Mouse (Mus musculus) kidney, embryonic 14.5 days (tissue): Measurements from ENCODE around the gene Fap. TPM values are rescaled to one million over a fixed set of nuclear protein-coding genes. Genes with fewer than 3 reads are reported as not detected.
A peak's percentile ranks its signal among the peaks of the same experiment; 100 is the strongest.

Experiments used
- ATAC-seq: fragments of 200-750 bp; cut with Nextera tagmentation; 2 replicates; pipeline ENCODE4 v1.8.0; 2017; ENCODE audit warnings: moderate number of reproducible peaks, mild to moderate bottlenecking, moderate TSS enrichment, moderate library complexity; ENCODE audit not compliant: low FRiP score, low TSS enrichment
- H3K27ac ChIP-seq: fragments of 300-500 bp; sonication (generic); 2 replicates; pipeline ENCODE4 v1.5.1; 2014; ENCODE audit warnings: low read depth, mild to moderate bottlenecking, low read length, moderate library complexity, mixed read lengths
- H3K27me3 ChIP-seq: fragments of 300-500 bp; sonication (generic); 2 replicates; pipeline ENCODE4 v1.6.1; 2014; ENCODE audit warnings: mild to moderate bottlenecking, low read length; ENCODE audit not compliant: control insufficient read depth, insufficient read depth
- H3K36me3 ChIP-seq: fragments of 300-500 bp; sonication (generic); 2 replicates; pipeline ENCODE4 v1.6.1; 2014; ENCODE audit warnings: low read length, mixed read lengths; ENCODE audit not compliant: control insufficient read depth, insufficient read depth
- H3K4me1 ChIP-seq: fragments of 300-500 bp; sonication (generic); 2 replicates; pipeline ENCODE4 v1.6.1; 2014; ENCODE audit warnings: low read length, mixed read lengths; ENCODE audit not compliant: control insufficient read depth, insufficient read depth
- H3K4me2 ChIP-seq: fragments of 300-500 bp; sonication (generic); replicated peaks from 2 replicates; pipeline ENCODE4 v1.6.1; 2014; ENCODE audit warnings: low read depth, mild to moderate bottlenecking, low read length
- H3K4me3 ChIP-seq: fragments of 300-500 bp; sonication (generic); 2 replicates; pipeline ENCODE4 v1.5.1; 2014; ENCODE audit warnings: mild to moderate bottlenecking, low read length
- H3K9ac ChIP-seq: fragments of 300-500 bp; sonication (generic); 2 replicates; pipeline ENCODE4 v1.6.1; 2014; ENCODE audit warnings: low read depth, mild to moderate bottlenecking, low read length, moderate library complexity
- H3K9me3 ChIP-seq: fragments of 300-500 bp; sonication (generic); 2 replicates; pipeline ENCODE4 v1.6.1; 2016; ENCODE audit warnings: low read length; ENCODE audit not compliant: control insufficient read depth
- WGBS: fragments of 180-500 bp; shearing (Covaris S2); extraction: QIAGEN DNeasy Blood & Tissue Kit; methylation state at CpG from one replicate; pipeline ENCODE4 v1.1.7; 2014; 5-methylcytosine and 5-hydroxymethylcytosine counted together
- polyA plus RNA-seq: library from polyadenylated mRNA; unstranded; fragments of >200 nt; fragmentation: Nextera tagmentation; extraction: Ambion mirVana; gene quantifications from 2 replicates; pipeline ENCODE4 v1.2.1, GENCODE M21; 2014

Gene Fap
- polyA plus RNA-seq, 1 experiment from 2014 or later = 4.8 TPM

- no peaks in the 10 kb centered on the region for H3K4me1 ChIP-seq
- 86% methylated on average over 3 of the region's 3 CpGs for WGBS
- no peak overlapping the region for H3K4me3 ChIP-seq
- no peaks in the 10 kb centered on the region for H3K27me3 ChIP-seq
- H3K9me3 ChIP-seq = no peaks in the 10 kb centered on the region
- no peaks in the 10 kb centered on the region for H3K36me3 ChIP-seq
- no peak overlapping the region for H3K27ac ChIP-seq
- ATAC-seq = no peak
- H3K4me2 ChIP-seq = no peak overlapping the region
- no peak overlapping the region for H3K9ac ChIP-seq
Measured at GRCm38 (mm10) chr2:62591555-62591954, 17.7 kb upstream of the Fap start.

GRCm38 (mm10) chr2:62589333-62589732 is 15.5 kb upstream of the Fap start:
- H3K4me1 ChIP-seq = no peaks in the 10 kb centered on the region
- no peak for ATAC-seq
- H3K27me3 ChIP-seq = no peaks in the 10 kb centered on the region
- no peak overlapping the region for H3K27ac ChIP-seq
- no peak overlapping the region for H3K9ac ChIP-seq
- 61% methylated on average over 4 of the region's 4 CpGs for WGBS
- H3K4me2 ChIP-seq = no peak overlapping the region
- no peaks in the 10 kb centered on the region for H3K9me3 ChIP-seq
- H3K36me3 ChIP-seq = no peaks in the 10 kb centered on the region
- no peak overlapping the region for H3K4me3 ChIP-seq

- H3K9ac ChIP-seq = no peak overlapping the region
- no peaks in the 10 kb centered on the region for H3K4me1 ChIP-seq
- ATAC-seq = no peak
- no peaks in the 10 kb centered on the region for H3K27me3 ChIP-seq
- H3K27ac ChIP-seq = no peak overlapping the region
- WGBS = 89% methylated on average over 5 of the region's 5 CpGs
- H3K9me3 ChIP-seq = no peaks in the 10 kb centered on the region
- H3K4me2 ChIP-seq = no peak overlapping the region
- no peak overlapping the region for H3K4me3 ChIP-seq
- no peaks in the 10 kb centered on the region for H3K36me3 ChIP-seq
Measured at GRCm38 (mm10) chr2:62585769-62586168, 11.9 kb upstream of the Fap start.

- 66% methylated on average over 3 of the region's 3 CpGs for WGBS
- no peaks in the 10 kb centered on the region for H3K4me1 ChIP-seq
- no peaks in the 10 kb centered on the region for H3K9me3 ChIP-seq
- no peaks in the 10 kb centered on the region for H3K36me3 ChIP-seq
- H3K4me2 ChIP-seq = no peak overlapping the region
- H3K4me3 ChIP-seq = no peak overlapping the region
- H3K27ac ChIP-seq = no peak overlapping the region
- H3K9ac ChIP-seq = no peak overlapping the region
- no peaks in the 10 kb centered on the region for H3K27me3 ChIP-seq
- no peak for ATAC-seq
Measured at GRCm38 (mm10) chr2:62574962-62575361, 1.1 kb upstream of the Fap start.

GRCm38 (mm10) chr2:62574250-62574649 is 375 bp upstream of the Fap start:
- H3K36me3 ChIP-seq = no peaks in the 10 kb centered on the region
- no peaks in the 10 kb centered on the region for H3K4me1 ChIP-seq
- no peaks in the 10 kb centered on the region for H3K27me3 ChIP-seq
- no peak overlapping the region for H3K9ac ChIP-seq
- H3K27ac ChIP-seq = no peak overlapping the region
- WGBS = 78% methylated on average over 7 of the region's 7 CpGs
- H3K4me3 ChIP-seq = no peak overlapping the region
- H3K4me2 ChIP-seq = no peak overlapping the region
- H3K9me3 ChIP-seq = no peaks in the 10 kb centered on the region
- ATAC-seq = no peak

- H3K4me2 ChIP-seq = peak overlapping the region; percentile 24
- H3K27me3 ChIP-seq = no peaks in the 10 kb centered on the region
- ATAC-seq = no peak
- peak overlapping the region; percentile 22; the same call in 1 of the 2 replicates for H3K4me3 ChIP-seq
- 0 out of 2 replicates have a peak overlapping the region, but pooled peaks have one; percentile 7 for H3K9ac ChIP-seq
- H3K27ac ChIP-seq = peak overlapping the region; percentile 24; the same call in 1 of the 2 replicates
- H3K9me3 ChIP-seq = no peaks in the 10 kb centered on the region
- no peaks in the 10 kb centered on the region for H3K36me3 ChIP-seq
- 80% methylated on average over 10 of the region's 10 CpGs for WGBS
- no peaks in the 10 kb centered on the region for H3K4me1 ChIP-seq
Measured at GRCm38 (mm10) chr2:62573099-62573752, 649 bp downstream of the Fap start.

GRCm38 (mm10) chr2:62564687-62565086 is 9.2 kb downstream of the Fap start:
- no peak overlapping the region for H3K4me3 ChIP-seq
- H3K9me3 ChIP-seq = no peaks in the 10 kb centered on the region
- H3K27me3 ChIP-seq = no peaks in the 10 kb centered on the region
- no peaks in the 10 kb centered on the region for H3K4me1 ChIP-seq
- H3K9ac ChIP-seq = no peak overlapping the region
- H3K4me2 ChIP-seq = no peak overlapping the region
- no peaks in the 10 kb centered on the region for H3K36me3 ChIP-seq
- H3K27ac ChIP-seq = no peak overlapping the region
- no peak for ATAC-seq
- 81% methylated on average over 1 of the region's 1 CpGs for WGBS

GRCm38 (mm10) chr2:62562661-62563485 is 11.0 kb downstream of the Fap start:
- Histone ChIP-seq H3K27me3 (no peaks in the 10 kb centered on the region), H3K4me1 (no peaks in the 10 kb centered on the region), H3K9ac (no peak overlapping the region), H3K4me2 (no peak overlapping the region), H3K36me3 (no peaks in the 10 kb centered on the region), H3K4me3 (no peak overlapping the region), H3K27ac (no peak overlapping the region), H3K9me3 (no peaks in the 10 kb centered on the region)
- WGBS = 67% methylated on average over 5 of the region's 5 CpGs
- peak; percentile 72 for ATAC-seq

- Histone ChIP-seq H3K4me1 (no peaks in the 10 kb centered on the region), H3K27ac (no peak overlapping the region), H3K27me3 (no peaks in the 10 kb centered on the region), H3K9me3 (no peaks in the 10 kb centered on the region), H3K4me3 (no peak overlapping the region), H3K36me3 (no peaks in the 10 kb centered on the region), H3K4me2 (no peak overlapping the region), H3K9ac (no peak overlapping the region)
- WGBS = 81% methylated on average over 2 of the region's 2 CpGs
- ATAC-seq = no peak
Measured at GRCm38 (mm10) chr2:62557417-62557816, 16.5 kb downstream of the Fap start.
